Mouse (Mus musculus): ENCODE measurements at regions not wholly inside any gene's neighbourhood (a gene's known extent, or its start where the extent isn't known, plus 50 kb on each side); places are given as distances from the start of the nearest gene placed in this dataset.

DNA sequence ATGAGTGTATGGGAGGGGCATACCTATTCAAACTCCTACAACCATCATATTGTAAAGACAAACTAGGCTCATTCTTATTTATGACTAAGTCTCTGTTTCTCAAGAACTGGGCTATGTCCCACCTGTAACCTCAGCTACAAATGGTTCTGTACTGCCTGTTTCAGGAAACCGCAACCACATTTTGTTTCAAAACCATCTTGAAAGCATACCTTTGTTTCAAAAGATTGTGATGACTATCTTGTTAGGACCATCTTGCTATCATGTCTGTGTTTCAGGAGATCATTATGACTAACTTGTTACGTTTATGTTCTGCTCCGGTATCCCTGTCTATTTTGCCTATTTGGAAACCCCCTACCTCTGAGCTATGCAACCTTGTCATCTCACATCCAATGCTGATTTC is 340.2 kb upstream of the Cblb start:
- Histone ChIP-seq H3K9me3 (replicated peaks; ENCODE audit: insufficient read depth, low read length) (no peaks in the 10 kb centered on the region), H3K36me3 (ENCODE audit: control insufficient read depth in 1 of 2, insufficient read depth in 2 of 2, low read length in 2 of 2) (no peaks in the 10 kb centered on the region), H3K27ac (ENCODE audit: control insufficient read depth, low read depth, low read length) (no peak overlapping the region), H3K4me1 (ENCODE audit: control insufficient read depth in 1 of 2, insufficient read depth in 2 of 2, low read length in 2 of 2) (no peaks in the 10 kb centered on the region), H3K9ac (ENCODE audit: control insufficient read depth, low read depth, low read length, poor library complexity, severe bottlenecking) (no peak overlapping the region), H3K4me3 (ENCODE audit: control insufficient read depth in 1 of 2, insufficient read depth in 1 of 2, low read depth in 2 of 2, low read length in 2 of 2) (no peak overlapping the region), H3K27me3 (ENCODE audit: control insufficient read depth in 1 of 2, insufficient read depth in 2 of 2, low read length in 2 of 2) (no peaks in the 10 kb centered on the region), H3K79me2 (ENCODE audit: control insufficient read depth, insufficient read depth, low read length, poor library complexity) (no peaks in the 10 kb centered on the region)
- TF ChIP-seq KAT2A (conservative IDR thresholded peaks at IDR 0.05; ENCODE audit: low read depth, low read length) (no peak), HCFC1 (IDR thresholded peaks at IDR 0.05; ENCODE audit: low read depth, low read length) (no peak), MYB (IDR thresholded peaks at IDR 0.05; ENCODE audit: low read depth, low read length) (no peak), CHD1 (IDR thresholded peaks at IDR 0.05; ENCODE audit: low read depth, low read length) (no peak), MEF2A (IDR thresholded peaks at IDR 0.05; ENCODE audit: extremely low read depth, insufficient replicate concordance, low read depth, low read length, poor library complexity, severe bottlenecking) (no peak), ETS1 (IDR thresholded peaks at IDR 0.05; ENCODE audit: low read depth, low read length) (no peak), MAFK (IDR thresholded peaks at IDR 0.05; ENCODE audit: borderline replicate concordance, low read depth, low read length) (no peak), POLR2AphosphoS2 (IDR thresholded peaks at IDR 0.05; ENCODE audit: low read length) (no peak), TBP (IDR thresholded peaks at IDR 0.05; ENCODE audit: low read depth, low read length) (no peak), RCOR1 (IDR thresholded peaks at IDR 0.05; ENCODE audit: low read depth, low read length) (no peak), ZMIZ1 (IDR thresholded peaks at IDR 0.05; ENCODE audit: low read depth, low read length) (no peak), MYC (IDR thresholded peaks at IDR 0.05; ENCODE audit: low read depth, low read length) (no peak)
- DNase-seq (ENCODE audit: low read depth, low spot score), result no peak

DNA sequence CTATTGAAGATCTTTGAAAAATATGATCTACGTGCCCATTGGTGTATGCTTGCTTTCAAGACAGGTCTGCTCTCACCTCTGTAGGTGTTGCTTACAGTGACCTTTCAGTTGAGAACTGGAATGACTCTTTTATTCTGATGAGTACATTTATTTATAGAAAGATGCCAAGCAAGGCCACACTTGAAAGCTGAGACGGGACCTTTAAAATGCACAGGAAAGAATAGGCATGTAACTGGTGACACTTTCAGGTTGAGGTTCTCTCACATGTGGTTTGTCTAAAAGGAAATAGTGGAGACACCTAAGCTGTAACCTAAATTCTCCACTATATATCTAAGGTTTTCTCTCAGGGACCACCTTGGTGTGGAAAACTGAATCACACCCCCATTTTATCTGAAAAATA is 326.0 kb upstream of the Cblb start:
- Histone ChIP-seq H3K9me3 (replicated peaks; ENCODE audit: insufficient read depth, low read length) (no peaks in the 10 kb centered on the region), H3K79me2 (ENCODE audit: control insufficient read depth, insufficient read depth, low read length, poor library complexity) (no peaks in the 10 kb centered on the region), H3K4me1 (ENCODE audit: control insufficient read depth in 1 of 2, insufficient read depth in 2 of 2, low read length in 2 of 2) (no peaks in the 10 kb centered on the region), H3K9ac (ENCODE audit: control insufficient read depth, low read depth, low read length, poor library complexity, severe bottlenecking) (no peak overlapping the region), H3K27me3 (ENCODE audit: control insufficient read depth in 1 of 2, insufficient read depth in 2 of 2, low read length in 2 of 2) (no peaks in the 10 kb centered on the region), H3K27ac (ENCODE audit: control insufficient read depth, low read depth, low read length) (no peak overlapping the region), H3K36me3 (ENCODE audit: control insufficient read depth in 1 of 2, insufficient read depth in 2 of 2, low read length in 2 of 2) (no peaks in the 10 kb centered on the region), H3K4me3 (ENCODE audit: control insufficient read depth in 1 of 2, insufficient read depth in 1 of 2, low read depth in 2 of 2, low read length in 2 of 2) (no peak overlapping the region)
- TF ChIP-seq BHLHE40 (IDR thresholded peaks at IDR 0.05; ENCODE audit: borderline replicate concordance, low read depth, low read length) (no peak), UBTF (IDR thresholded peaks at IDR 0.05; ENCODE audit: borderline replicate concordance, insufficient read depth, low read depth, low read length) (no peak), JUND (IDR thresholded peaks at IDR 0.05; ENCODE audit: low read depth, low read length) (no peak), NELFE (IDR thresholded peaks at IDR 0.05; ENCODE audit: low read depth, low read length) (no peak)
- DNase-seq (ENCODE audit: low read depth, low spot score), result no peak

DNA sequence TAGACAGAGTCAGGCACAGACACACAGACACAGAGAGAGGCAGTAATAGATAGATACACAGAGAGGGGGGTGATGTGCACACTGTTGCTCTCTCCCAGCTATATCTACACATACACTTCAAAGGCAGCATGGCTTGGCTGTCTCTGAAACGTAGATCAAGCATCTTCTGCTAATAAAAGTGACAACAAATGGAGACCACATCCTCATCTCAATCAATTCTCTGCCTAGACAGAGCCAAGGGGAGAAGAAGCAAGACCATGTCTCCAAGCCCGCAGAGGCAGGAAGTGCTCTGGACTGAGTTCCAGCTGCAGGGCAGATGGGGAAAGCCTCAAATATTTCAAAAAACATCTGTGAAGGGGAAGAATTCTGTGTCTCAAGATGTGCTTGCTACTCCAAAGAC is 312.3 kb upstream of the Cblb start:
- H3K4me3 ChIP-seq (ENCODE audit: control insufficient read depth in 1 of 2, insufficient read depth in 1 of 2, low read depth in 2 of 2, low read length in 2 of 2), result no peak overlapping the region
- no peak for DNase-seq (ENCODE audit: low read depth, low spot score)
- H3K27me3 ChIP-seq (ENCODE audit: control insufficient read depth in 1 of 2, insufficient read depth in 2 of 2, low read length in 2 of 2), result no peaks in the 10 kb centered on the region
- no peaks in the 10 kb centered on the region for H3K4me1 ChIP-seq (ENCODE audit: control insufficient read depth in 1 of 2, insufficient read depth in 2 of 2, low read length in 2 of 2)
- no peaks in the 10 kb centered on the region for H3K9me3 ChIP-seq (replicated peaks; ENCODE audit: insufficient read depth, low read length)
- no peak overlapping the region for H3K9ac ChIP-seq (ENCODE audit: control insufficient read depth, low read depth, low read length, poor library complexity, severe bottlenecking)
- no peaks in the 10 kb centered on the region for H3K79me2 ChIP-seq (ENCODE audit: control insufficient read depth, insufficient read depth, low read length, poor library complexity)
- H3K27ac ChIP-seq (ENCODE audit: control insufficient read depth, low read depth, low read length), result no peak overlapping the region
- no peaks in the 10 kb centered on the region for H3K36me3 ChIP-seq (ENCODE audit: control insufficient read depth in 1 of 2, insufficient read depth in 2 of 2, low read length in 2 of 2)
- TF ChIP-seq ZMIZ1 (IDR thresholded peaks at IDR 0.05; ENCODE audit: low read depth, low read length) (no peak), BHLHE40 (IDR thresholded peaks at IDR 0.05; ENCODE audit: borderline replicate concordance, low read depth, low read length) (no peak), CHD2 (IDR thresholded peaks at IDR 0.05; ENCODE audit: low read length) (no peak), JUND (IDR thresholded peaks at IDR 0.05; ENCODE audit: low read depth, low read length) (no peak), SIN3A (IDR thresholded peaks at IDR 0.05; ENCODE audit: low read length) (no peak), TAL1 (IDR thresholded peaks at IDR 0.05; ENCODE audit: low read length) (no peak)
